Comparison of ENCODE assay signal across 9 mouse cellular contexts in genomic region chr10:92242714-92243440, GRCm38 (mm10).
DNase-seq lines count a peak whose midpoint lies in the region; ATAC-seq lines count a peak whose summit lies in the region.
"Had no signal": no experiment of that assay in that cellular context is flagged by ENCODE, and none has a peak within 500 bp of the region (broad histone marks: within the 10 kb centered on the region; RNA-seq: fewer than 3 reads in every experiment).

No protein-coding gene starts in this region.

- no peaks in the 10 kb centered on the region for H3K36me3 ChIP-seq in hindbrain, embryonic 16.5 days (ENCODE audit: control insufficient read depth, insufficient read depth, low read length)
- H3K36me3 ChIP-seq: liver, embryonic 13.5 days had no signal

- DNase-seq in left cerebral cortex, adult 11 months (ENCODE audit: low spot score), result peak; percentile 4
- DNase-seq in left cerebral cortex, postnatal 25 days (ENCODE audit: low spot score in 2 of 2), result no peak
- peak; percentile 28 to 53 for DNase-seq in cerebellum, postnatal 4 days (ENCODE audit: low spot score in 2 of 2)
- peak; percentile 12 for DNase-seq in neural tube, embryonic 10.5 days (ENCODE audit: extremely low spot score, low spot score)
- DNase-seq in lung, postnatal 10 days, result no peak
- DNase-seq in liver, result no peak
- no peak for DNase-seq in thymus, postnatal 14 days
- DNase-seq: liver, embryonic 13.5 days had no signal

- intact Hi-C loops in left cerebral cortex, postnatal 25 days (cut with DNase I), result no loop called here

- WGBS in hindbrain, embryonic 16.5 days, result 22% methylated on average over 11 of the region's 11 CpGs

- H3K4me1 ChIP-seq in hindbrain, embryonic 16.5 days (ENCODE audit: control insufficient read depth, insufficient read depth, low read depth, low read length), result peaks cover 8% of the 10 kb centered on the region; the same call in 1 of the 2 replicates
- H3K4me1 ChIP-seq: liver, embryonic 13.5 days had no signal

- no peaks in the 10 kb centered on the region for H3K9me3 ChIP-seq in hindbrain, embryonic 16.5 days (ENCODE audit: control insufficient read depth, low read length)
- H3K9me3 ChIP-seq: liver, embryonic 13.5 days had no signal

- H3K4me3 ChIP-seq in hindbrain, embryonic 16.5 days (ENCODE audit: low read length), result no peak overlapping the region
- H3K4me3 ChIP-seq: liver, embryonic 13.5 days had no signal

- peak; percentile 94 for ATAC-seq in hindbrain, embryonic 16.5 days

- no peak overlapping the region for H3K9ac ChIP-seq in hindbrain, embryonic 16.5 days (ENCODE audit: low read depth, low read length)
- H3K9ac ChIP-seq: liver, embryonic 13.5 days had no signal

- H3K27ac ChIP-seq in hindbrain, embryonic 16.5 days (ENCODE audit: low read depth, low read length), result peak overlapping the region; percentile 44
- H3K27ac ChIP-seq: liver, embryonic 13.5 days had no signal

- H3K27me3 ChIP-seq in hindbrain, embryonic 16.5 days (replicated peaks; ENCODE audit: control insufficient read depth, insufficient read depth, low read length), result no peaks in the 10 kb centered on the region
- H3K27me3 ChIP-seq: liver, embryonic 13.5 days had no signal

- peak overlapping the region; percentile 5; the same call in 1 of the 2 replicates for H3K4me2 ChIP-seq in hindbrain, embryonic 16.5 days (ENCODE audit: low read length)
- H3K4me2 ChIP-seq: liver, embryonic 13.5 days had no signal

Comparison
In these comparisons a context has a peak if more than half of its experiments do, and no peak if none do; other contexts are left out.
1. DNase-seq: peak in left cerebral cortex, adult 11 months (single experiment), cerebellum, postnatal 4 days (2 of 2) and neural tube, embryonic 10.5 days (single experiment); none in left cerebral cortex, postnatal 25 days (0 of 2), lung, postnatal 10 days (single experiment), liver (single experiment) and thymus, postnatal 14 days (single experiment).